Mouse (Mus musculus) embryonic facial prominence, embryonic 12.5 days (tissue): ENCODE data around the gene Mcemp1. TPM values are rescaled to one million over a fixed set of nuclear protein-coding genes. Genes with fewer than 3 reads are reported as not detected.

Experiments used
- ATAC-seq: fragments of 200-750 bp; cut with Nextera tagmentation; 2 replicates; pipeline ENCODE4 v1.8.0; 2017; ENCODE audit not compliant: insufficient number of reproducible peaks, insufficient read depth, low FRiP score, low TSS enrichment
- H3K27ac ChIP-seq: fragments of 300-500 bp; sonication (generic); 2 replicates; pipeline ENCODE4 v1.5.1; 2016; ENCODE audit warnings: mild to moderate bottlenecking
- H3K27me3 ChIP-seq: fragments of 300-500 bp; sonication (generic); 2 replicates; pipeline ENCODE4 v1.6.1; 2016; ENCODE audit warnings: mild to moderate bottlenecking, moderate library complexity
- H3K36me3 ChIP-seq: fragments of 300-500 bp; sonication (generic); 2 replicates; pipeline ENCODE4 v1.6.1; 2016; ENCODE audit warnings: mild to moderate bottlenecking
- H3K4me1 ChIP-seq: fragments of 300-500 bp; sonication (generic); 2 replicates; pipeline ENCODE4 v1.6.1; 2016
- H3K4me2 ChIP-seq: fragments of 300-500 bp; sonication (generic); replicated peaks from 2 replicates; pipeline ENCODE4 v1.6.1; 2016; ENCODE audit warnings: mild to moderate bottlenecking, moderate library complexity
- H3K4me3 ChIP-seq: fragments of 300-500 bp; sonication (generic); 2 replicates; pipeline ENCODE4 v1.5.1; 2016; ENCODE audit warnings: mild to moderate bottlenecking
- H3K9ac ChIP-seq: fragments of 300-500 bp; sonication (generic); 2 replicates; pipeline ENCODE4 v1.6.1; 2016; ENCODE audit warnings: mild to moderate bottlenecking, moderate library complexity
- H3K9me3 ChIP-seq: fragments of 300-500 bp; sonication (generic); 2 replicates; pipeline ENCODE4 v1.6.1; 2016; ENCODE audit warnings: mild to moderate bottlenecking, moderate library complexity
- WGBS: fragments of 180-500 bp; shearing (Covaris S2); methylation state at CpG from one replicate; pipeline ENCODE4 v1.1.7; 2016; 5-methylcytosine and 5-hydroxymethylcytosine counted together
- polyA plus RNA-seq: library from polyadenylated mRNA; unstranded; fragments of >200 nt; fragmentation: Nextera tagmentation; extraction: Ambion mirVana; gene quantifications from 2 replicates; pipeline ENCODE4 v1.2.1, GENCODE M21; 2016

Gene Mcemp1
- polyA plus RNA-seq, 1 experiment from 2014 or later: 0.10 TPM

DNA sequence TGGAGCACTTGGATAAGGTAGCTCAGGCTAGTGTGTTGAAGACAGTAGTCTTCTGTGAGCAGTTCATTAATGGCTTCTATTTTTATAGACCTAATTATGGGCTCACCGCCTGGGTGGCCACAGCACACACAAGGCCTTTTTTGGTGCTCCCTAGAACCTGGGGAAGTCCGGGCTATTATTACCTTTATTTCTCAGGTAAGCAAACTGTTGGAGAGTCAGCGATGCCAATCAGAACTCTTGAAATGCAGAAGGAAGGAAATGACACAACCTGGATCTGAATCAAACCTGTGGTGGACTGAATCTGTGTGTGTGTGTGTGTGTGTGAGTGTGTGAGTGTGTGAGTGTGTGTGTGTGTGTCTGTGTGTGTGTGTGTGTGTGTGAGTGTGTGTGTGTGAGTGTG is 28.6 kb downstream of the Mcemp1 start, which contains the start of gene Fcer2a:
Fcer2a (minus strand) TSS at position 55 of the 400 bp plus-strand sequence.
- H3K4me3 ChIP-seq: no peak within 1 kb of the TSS
- no peaks in the 10 kb centered on the region for H3K9me3 ChIP-seq
- no peak within 1 kb of the TSS for H3K27ac ChIP-seq
- H3K9ac ChIP-seq: no peak within 1 kb of the TSS
- no peaks in the 10 kb centered on the region for H3K4me1 ChIP-seq
- H3K27me3 ChIP-seq: 0 out of 2 replicates have a peak, but pooled peaks cover 4% of the 10 kb centered on the region
- WGBS: 82% methylated on average over 3 of the region's 3 CpGs
- H3K4me2 ChIP-seq: no peak within 1 kb of the TSS
- H3K36me3 ChIP-seq: no peaks in the 10 kb centered on the region
- ATAC-seq: no peak

DNA sequence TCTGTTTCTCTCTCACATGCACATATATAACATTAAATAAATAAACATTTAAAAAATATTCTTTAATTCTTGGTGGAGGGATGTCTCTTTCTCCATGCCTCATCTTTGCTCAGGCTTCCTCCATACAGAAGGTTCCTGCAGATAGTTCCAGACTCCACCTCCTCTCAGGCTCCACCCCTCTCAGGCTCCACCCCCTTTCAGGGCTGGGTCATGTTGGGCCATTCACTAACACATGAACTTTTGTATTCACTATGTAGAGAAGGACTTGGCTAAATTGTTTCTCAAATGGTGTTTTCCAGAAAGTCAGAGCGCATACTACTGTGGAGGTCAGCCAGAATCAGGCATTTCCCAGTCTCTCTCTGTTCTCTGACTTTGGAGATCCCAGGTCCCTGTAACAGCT is 35.9 kb downstream of the Mcemp1 start:
- 97% methylated on average over 1 of the region's 1 CpGs for WGBS
- Histone ChIP-seq H3K27ac (no peak overlapping the region), H3K4me1 (no peaks in the 10 kb centered on the region), H3K9ac (no peak overlapping the region), H3K4me2 (no peak overlapping the region), H3K36me3 (no peaks in the 10 kb centered on the region), H3K27me3 (no peaks in the 10 kb centered on the region), H3K4me3 (no peak overlapping the region), H3K9me3 (no peaks in the 10 kb centered on the region)
- no peak for ATAC-seq

DNA sequence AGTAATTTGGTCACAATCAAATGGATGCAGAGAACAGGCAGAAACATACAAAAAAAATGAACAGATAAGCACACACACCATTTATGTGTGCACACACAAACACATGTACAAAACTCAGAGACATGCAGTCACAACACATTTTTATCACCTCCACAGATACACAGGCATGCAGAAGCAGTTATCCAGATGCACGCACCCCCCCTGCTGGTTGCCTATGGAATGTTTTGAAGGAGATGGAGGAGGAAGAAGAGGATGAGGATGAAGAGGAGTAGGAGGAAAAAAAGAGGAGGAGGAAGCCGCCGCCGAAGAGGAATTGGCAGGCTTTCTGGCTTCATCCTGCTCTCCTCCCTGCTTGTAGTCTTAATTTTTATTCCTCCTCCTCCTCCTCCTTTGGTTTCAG is 40.2 kb downstream of the Mcemp1 start:
- Histone ChIP-seq H3K4me2 (no peak overlapping the region), H3K27ac (no peak overlapping the region), H3K36me3 (no peaks in the 10 kb centered on the region), H3K4me1 (no peaks in the 10 kb centered on the region), H3K4me3 (no peak overlapping the region), H3K9me3 (no peaks in the 10 kb centered on the region), H3K9ac (no peak overlapping the region), H3K27me3 (no peaks in the 10 kb centered on the region)
- WGBS: 77% methylated on average over 4 of the region's 4 CpGs
- no peak for ATAC-seq

DNA sequence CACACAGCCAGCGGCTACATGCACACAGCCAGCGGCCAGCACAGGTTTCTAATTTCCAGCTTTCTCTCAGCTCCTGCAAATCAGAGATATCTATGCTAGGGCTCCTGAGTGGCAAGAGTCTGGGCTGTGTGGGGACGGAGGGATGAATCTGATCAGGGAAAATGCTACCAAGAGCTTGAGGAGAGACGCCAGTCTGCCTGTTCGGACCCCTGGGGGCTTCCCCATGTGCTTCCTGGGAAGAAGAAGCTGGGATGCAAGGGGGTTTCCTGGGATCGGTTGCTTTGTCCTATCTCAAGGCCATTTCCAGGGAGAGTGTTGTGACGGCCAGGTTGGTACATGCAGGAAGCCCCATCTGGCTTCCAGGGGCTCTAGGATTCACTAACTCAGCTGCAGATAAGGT is 42.1 kb downstream of the Mcemp1 start:
- Histone ChIP-seq H3K27me3 (no peaks in the 10 kb centered on the region), H3K4me2 (no peak overlapping the region), H3K4me3 (no peak overlapping the region), H3K36me3 (no peaks in the 10 kb centered on the region), H3K9ac (no peak overlapping the region), H3K4me1 (no peaks in the 10 kb centered on the region), H3K9me3 (no peaks in the 10 kb centered on the region), H3K27ac (no peak overlapping the region)
- WGBS: 64% methylated on average over 7 of the region's 7 CpGs
- no peak for ATAC-seq

DNA sequence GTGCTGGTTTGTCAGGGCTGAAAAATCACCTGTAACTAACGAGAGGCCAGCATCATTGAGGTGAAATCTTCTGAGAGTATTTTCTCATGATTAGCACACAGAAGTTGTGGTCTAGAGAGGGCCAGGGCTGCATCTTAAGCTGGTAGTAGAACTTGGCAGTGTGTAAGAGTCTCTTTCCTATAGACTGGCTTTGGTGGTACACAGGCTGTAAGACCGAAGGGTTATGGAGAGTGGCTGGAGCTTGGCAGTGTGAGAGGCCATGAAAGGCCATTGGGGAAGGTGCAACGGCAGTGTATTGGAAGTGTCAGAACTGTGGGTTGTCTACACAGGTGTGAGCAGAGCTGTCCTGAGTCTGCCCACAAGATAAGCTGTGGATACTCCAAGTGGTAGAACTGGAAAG is 44.8 kb downstream of the Mcemp1 start:
- no peak for ATAC-seq
- 77% methylated on average over 3 of the region's 3 CpGs for WGBS
- no peak overlapping the region for H3K4me2 ChIP-seq

DNA sequence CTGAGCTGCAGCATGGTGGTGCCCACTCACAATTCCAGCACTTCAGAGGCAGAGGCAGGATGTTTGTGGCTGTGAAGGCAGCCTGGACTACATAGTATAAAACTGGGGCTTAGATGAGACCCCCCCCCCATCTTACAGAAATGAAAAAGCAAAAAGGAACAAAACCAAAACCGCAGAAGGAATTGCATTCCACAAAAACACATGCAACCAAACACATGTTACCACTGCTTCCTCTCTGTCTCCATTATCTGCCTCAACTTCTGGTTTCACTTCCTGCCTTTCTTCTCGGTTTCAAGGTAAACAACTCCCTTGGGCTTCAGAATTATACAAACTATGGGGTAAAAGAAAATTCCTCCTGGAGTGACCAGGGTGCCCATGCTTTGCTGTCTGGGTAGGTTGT is 46.1 kb downstream of the Mcemp1 start:
- Histone ChIP-seq H3K36me3 (no peaks in the 10 kb centered on the region), H3K27ac (no peak overlapping the region), H3K9ac (no peak overlapping the region), H3K4me1 (no peaks in the 10 kb centered on the region), H3K27me3 (no peaks in the 10 kb centered on the region), H3K9me3 (no peaks in the 10 kb centered on the region), H3K4me2 (no peak overlapping the region), H3K4me3 (no peak overlapping the region)
- ATAC-seq: no peak
- WGBS: 55% methylated on average over 2 of the region's 2 CpGs

More for the DNA sequence above, 44.8 kb downstream of the Mcemp1 start:
- Histone ChIP-seq H3K4me3 (no peak overlapping the region), H3K27ac (no peak overlapping the region), H3K9ac (no peak overlapping the region), H3K9me3 (no peaks in the 10 kb centered on the region), H3K4me1 (no peaks in the 10 kb centered on the region), H3K36me3 (no peaks in the 10 kb centered on the region), H3K27me3 (no peaks in the 10 kb centered on the region)

DNA sequence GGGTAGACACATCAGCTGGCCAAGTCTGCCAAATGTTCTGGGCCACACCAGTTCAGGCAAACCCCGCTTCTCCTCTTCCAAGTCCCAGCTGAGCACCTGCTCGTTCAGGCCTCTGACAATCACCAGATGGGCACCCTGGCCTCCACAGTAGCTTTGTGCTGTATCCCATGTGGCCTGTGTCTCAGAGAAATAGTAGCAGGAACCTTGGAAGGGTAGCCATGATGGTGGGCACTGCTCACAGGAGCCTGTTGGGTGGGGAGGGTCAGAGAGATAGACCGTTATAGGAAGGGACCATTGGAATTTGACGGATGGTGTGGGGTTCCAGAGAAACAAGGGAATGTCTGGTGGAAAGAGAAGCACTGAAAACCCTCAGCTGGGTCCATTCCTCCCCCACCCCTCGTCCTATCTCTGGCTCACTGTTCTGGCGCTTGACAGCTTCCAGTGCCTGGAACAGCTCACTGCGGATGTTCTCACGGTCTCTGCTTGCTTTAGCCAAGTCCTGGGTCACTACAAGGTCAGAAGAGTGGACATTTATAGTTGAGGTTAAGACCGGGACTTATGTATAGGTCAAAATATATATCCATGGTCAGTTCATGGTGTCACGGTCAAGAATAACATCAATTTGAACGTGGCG is 51.9 kb downstream of the Mcemp1 start:
- Histone ChIP-seq H3K36me3 (no peaks in the 10 kb centered on the region), H3K4me2 (no peak overlapping the region), H3K4me1 (no peaks in the 10 kb centered on the region), H3K9me3 (no peaks in the 10 kb centered on the region), H3K4me3 (no peak overlapping the region), H3K27me3 (no peaks in the 10 kb centered on the region), H3K27ac (no peak overlapping the region), H3K9ac (no peak overlapping the region)
- 82% methylated on average over 12 of the region's 12 CpGs for WGBS
- ATAC-seq: no peak

DNA sequence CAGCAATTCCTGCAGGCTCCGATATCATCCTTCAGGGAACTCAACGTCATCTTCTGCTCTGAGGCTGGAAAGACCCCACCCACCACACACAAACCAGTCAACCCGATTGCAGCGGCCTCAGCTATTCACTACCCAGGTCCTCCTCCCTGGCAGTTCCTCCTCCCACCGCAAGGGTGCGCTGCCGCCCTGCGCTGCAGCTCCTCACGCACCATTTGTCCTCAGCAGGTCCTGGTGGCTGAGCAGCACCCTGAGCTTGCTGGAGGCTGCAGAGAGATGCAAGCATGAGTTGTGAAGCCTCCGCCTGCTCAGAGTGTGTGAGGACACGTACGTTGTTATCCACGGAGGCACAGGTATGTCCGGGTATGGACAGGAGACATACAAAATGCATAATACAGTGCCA is 53.0 kb downstream of the Mcemp1 start:
- H3K4me2 ChIP-seq: no peak overlapping the region
- WGBS: 16% methylated on average over 14 of the region's 14 CpGs

More for the DNA sequence above, 53.0 kb downstream of the Mcemp1 start:
- Histone ChIP-seq H3K4me3 (no peak overlapping the region), H3K36me3 (no peaks in the 10 kb centered on the region), H3K27ac (no peak overlapping the region), H3K9ac (no peak overlapping the region), H3K27me3 (no peaks in the 10 kb centered on the region), H3K9me3 (no peaks in the 10 kb centered on the region), H3K4me1 (no peaks in the 10 kb centered on the region)
- 0 out of 2 replicates have a peak, but pooled peaks have one; percentile 50 for ATAC-seq

Other genes starting within 250 kb of the Mcemp1 start
- gene Pex11g, start 198.1 kb upstream of the Mcemp1 start, polyA plus RNA-seq: 5.0 and 6.1 TPM in 2 replicates
- gene Tex45, start 194.9 kb upstream of the Mcemp1 start, polyA plus RNA-seq: 0.10 TPM in 1 of 2 replicates, not detected in the other
- gene Zfp358, start 172.6 kb upstream of the Mcemp1 start, polyA plus RNA-seq: 66.4 and 67.9 TPM in 2 replicates
- gene Mcoln1, start 165.3 kb upstream of the Mcemp1 start, polyA plus RNA-seq: 62.0 and 66.2 TPM in 2 replicates
- 29.0 and 29.6 TPM in 2 replicates for gene Pnpla6, start 150.4 kb upstream of the Mcemp1 start, polyA plus RNA-seq
- gene C330021F23Rik, start 97.8 kb upstream of the Mcemp1 start, polyA plus RNA-seq: 1.8 TPM in 2 replicates
- 9.1 and 10.0 TPM in 2 replicates for gene Camsap3, start 78.5 kb upstream of the Mcemp1 start, polyA plus RNA-seq
- gene Xab2, start 44.4 kb upstream of the Mcemp1 start, polyA plus RNA-seq: 65.1 and 66.7 TPM in 2 replicates
- gene Pet100, start 44.2 kb upstream of the Mcemp1 start, polyA plus RNA-seq: 103 and 110 TPM in 2 replicates
- gene Pcp2, start 40.2 kb upstream of the Mcemp1 start, polyA plus RNA-seq: 1.5 and 2.0 TPM in 2 replicates
- 27.4 and 28.8 TPM in 2 replicates for gene Stxbp2, start 34.8 kb upstream of the Mcemp1 start, polyA plus RNA-seq
- 0.38 TPM in 1 of 2 replicates, not detected in the other for gene Retn, start 10.0 kb upstream of the Mcemp1 start, polyA plus RNA-seq
- gene Fcor, start 6.6 kb downstream of the Mcemp1 start, polyA plus RNA-seq: 11.5 and 16.5 TPM in 2 replicates
- gene Trappc5, start 10.5 kb downstream of the Mcemp1 start, polyA plus RNA-seq: 39.7 and 41.0 TPM in 2 replicates
- 0.15 and 0.23 TPM in 2 replicates for gene Fcer2a, start 28.4 kb downstream of the Mcemp1 start, polyA plus RNA-seq
- gene Clec4g, start 54.9 kb downstream of the Mcemp1 start, polyA plus RNA-seq: not detected in 2 replicates
- gene Cd209a, start 83.2 kb downstream of the Mcemp1 start, polyA plus RNA-seq: not detected in 2 replicates
- gene Cd209e, start 188.6 kb downstream of the Mcemp1 start, polyA plus RNA-seq: not detected in 2 replicates
- gene Cd209d, start 212.8 kb downstream of the Mcemp1 start, polyA plus RNA-seq: not detected in 2 replicates